In the genomic region with DNA sequence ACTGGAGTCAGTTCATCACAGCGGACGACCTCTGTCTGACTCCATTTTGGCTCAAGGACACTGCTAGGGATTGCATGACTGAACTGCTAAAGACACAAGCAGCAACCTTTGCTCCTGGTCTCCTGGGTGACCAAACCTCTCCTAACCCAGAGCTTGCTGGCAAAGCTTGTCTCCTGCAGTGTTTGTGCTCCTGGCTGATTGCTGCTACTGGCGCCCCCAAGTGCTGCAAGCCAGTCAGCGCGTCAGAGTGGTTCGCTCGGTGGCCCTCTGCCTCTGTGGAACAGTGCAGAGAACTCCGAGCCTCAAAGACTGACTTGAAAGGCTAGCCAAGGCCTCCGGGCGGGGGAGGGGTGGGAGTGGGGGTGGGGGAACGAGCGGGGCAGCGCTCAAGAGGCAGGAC, we compare ENCODE assay signal across 8 mouse cellular contexts. TPM values are rescaled to one million over a fixed set of nuclear protein-coding genes. Genes with fewer than 3 reads are reported as not detected.
A peak's percentile ranks its signal among the peaks of the same experiment; 100 is the strongest.
DNase-seq lines count a peak whose midpoint lies in the region; ATAC-seq and TF ChIP-seq lines count a peak whose summit lies in the region.

No protein-coding gene starts in this region.

- H3K9me3 ChIP-seq in forebrain, embryonic 15.5 days: no peaks in the 10 kb centered on the region
- H3K9me3 ChIP-seq in hindbrain, embryonic 11.5 days (ENCODE audit: control insufficient read depth, low read length): no peaks in the 10 kb centered on the region
- H3K9me3 ChIP-seq in liver, postnatal 0 days (ENCODE audit: low read length): no peaks in the 10 kb centered on the region
- H3K9me3 ChIP-seq in neural tube, embryonic 14.5 days (ENCODE audit: control insufficient read depth, low read length): no peaks in the 10 kb centered on the region

- H3K79me3 ChIP-seq in C2C12 (ENCODE audit: low read depth): no peaks in the 10 kb centered on the region

- H3K9ac ChIP-seq in forebrain, embryonic 15.5 days (replicated peaks): peak overlapping the region; percentile 16; the same call in 1 of the 2 replicates
- no peak overlapping the region for H3K9ac ChIP-seq in hindbrain, embryonic 11.5 days (ENCODE audit: low read depth, low read length)
- H3K9ac ChIP-seq in liver, postnatal 0 days (replicated peaks): no peak overlapping the region
- no peak overlapping the region for H3K9ac ChIP-seq in neural tube, embryonic 14.5 days (replicated peaks; ENCODE audit: low read depth, low read length)

- no peak overlapping the region for H3K27ac ChIP-seq in forebrain, embryonic 15.5 days (replicated peaks)
- no peak overlapping the region for H3K27ac ChIP-seq in hindbrain, embryonic 11.5 days (ENCODE audit: low read depth, low read length)
- no peak overlapping the region for H3K27ac ChIP-seq in liver, postnatal 0 days (ENCODE audit: low read depth)
- H3K27ac ChIP-seq in neural tube, embryonic 14.5 days (ENCODE audit: low read depth, low read length): no peak overlapping the region

- peaks cover 11% of the 10 kb centered on the region for H3K27me3 ChIP-seq in C2C12 (ENCODE audit: control insufficient read depth, insufficient read depth, insufficient read length)
- H3K27me3 ChIP-seq in forebrain, embryonic 15.5 days: peaks cover 20% of the 10 kb centered on the region
- peaks cover 20% of the 10 kb centered on the region for H3K27me3 ChIP-seq in hindbrain, embryonic 11.5 days (ENCODE audit: control insufficient read depth, insufficient read depth, low read length)
- peaks cover 31% of the 10 kb centered on the region for H3K27me3 ChIP-seq in liver, postnatal 0 days (ENCODE audit: insufficient read depth, low read length)
- H3K27me3 ChIP-seq in neural tube, embryonic 14.5 days (ENCODE audit: control insufficient read depth, insufficient read depth, low read length): peaks cover 15% of the 10 kb centered on the region

- no peaks in the 10 kb centered on the region for H3K79me2 ChIP-seq in C2C12 (ENCODE audit: control insufficient read depth, insufficient read depth)

- H3K36me3 ChIP-seq in C2C12 (ENCODE audit: control insufficient read depth, insufficient read depth): no peaks in the 10 kb centered on the region
- no peaks in the 10 kb centered on the region for H3K36me3 ChIP-seq in forebrain, embryonic 15.5 days
- H3K36me3 ChIP-seq in hindbrain, embryonic 11.5 days (ENCODE audit: control insufficient read depth, insufficient read depth, low read length): no peaks in the 10 kb centered on the region
- H3K36me3 ChIP-seq in liver, postnatal 0 days (replicated peaks; ENCODE audit: insufficient read depth, low read length): no peaks in the 10 kb centered on the region
- H3K36me3 ChIP-seq in neural tube, embryonic 14.5 days (ENCODE audit: control insufficient read depth, insufficient read depth, low read length): no peaks in the 10 kb centered on the region

- no peak overlapping the region for H3K4me3 ChIP-seq in C2C12 (ENCODE audit: insufficient read depth, poor library complexity, severe bottlenecking)
- H3K4me3 ChIP-seq in forebrain, embryonic 15.5 days: peak overlapping the region; percentile 46
- peak overlapping the region; percentile 35 for H3K4me3 ChIP-seq in hindbrain, embryonic 11.5 days (ENCODE audit: low read depth, low read length)
- 0 out of 2 replicates have a peak overlapping the region, but pooled peaks have one; percentile 8 for H3K4me3 ChIP-seq in liver, postnatal 0 days (ENCODE audit: low read depth, low read length)
- H3K4me3 ChIP-seq in neural tube, embryonic 14.5 days (ENCODE audit: low read depth, low read length): no peak overlapping the region

- ATAC-seq in forebrain, embryonic 15.5 days (replicated peaks): peak; percentile 77
- peak; percentile 73 for ATAC-seq in hindbrain, embryonic 11.5 days (ENCODE audit: low FRiP score)
- peak; percentile 87 for ATAC-seq in liver, postnatal 0 days
- peak; percentile 75; the same call in 1 of the 2 replicates for ATAC-seq in neural tube, embryonic 14.5 days (ENCODE audit: low read depth)

- WGBS in forebrain, embryonic 15.5 days: 4% methylated on average over 13 of the region's 13 CpGs
- WGBS in hindbrain, embryonic 11.5 days: 4% methylated on average over 13 of the region's 13 CpGs
- 4% methylated on average over 13 of the region's 13 CpGs for WGBS in liver, postnatal 0 days (ENCODE audit: insufficient replicate concordance)
- WGBS in neural tube, embryonic 14.5 days: 3% methylated on average over 13 of the region's 13 CpGs

- peak overlapping the region; percentile 96 for H3K4me2 ChIP-seq in forebrain, embryonic 15.5 days (replicated peaks)
- H3K4me2 ChIP-seq in hindbrain, embryonic 11.5 days (replicated peaks; ENCODE audit: low read depth, low read length): peak overlapping the region; percentile 86
- H3K4me2 ChIP-seq in liver, postnatal 0 days (ENCODE audit: low read depth, low read length): peak overlapping the region; percentile 57
- H3K4me2 ChIP-seq in neural tube, embryonic 14.5 days (ENCODE audit: low read depth, low read length): peak overlapping the region; percentile 92

- TF ChIP-seq CTCF in C2C12 (IDR thresholded peaks at IDR 0.05; ENCODE audit: control insufficient read depth, insufficient read depth, insufficient read length): peak; percentile 55
- peak; percentile 63 for TF ChIP-seq CTCF in liver, postnatal 0 days (IDR thresholded peaks at IDR 0.05; ENCODE audit: low read depth)

- TF ChIP-seq EP300 in liver, postnatal 0 days (IDR thresholded peaks at IDR 0.05; ENCODE audit: low read depth): no peak

- H3K4me1 ChIP-seq in forebrain, embryonic 15.5 days: peaks cover 37% of the 10 kb centered on the region
- peaks cover 7% of the 10 kb centered on the region for H3K4me1 ChIP-seq in hindbrain, embryonic 11.5 days (replicated peaks; ENCODE audit: control insufficient read depth, insufficient read depth, low read length)
- H3K4me1 ChIP-seq in liver, postnatal 0 days (ENCODE audit: insufficient read depth): peaks cover 7% of the 10 kb centered on the region; the same call in 1 of the 2 replicates
- peaks cover 9% of the 10 kb centered on the region; the same call in 1 of the 2 replicates for H3K4me1 ChIP-seq in neural tube, embryonic 14.5 days (ENCODE audit: control insufficient read depth, insufficient read depth, low read length)

- peak; percentile 16 to 45 for DNase-seq in adrenal gland, postnatal 4 days (ENCODE audit: low spot score in 2 of 2)
- peak; percentile 75 for DNase-seq in hindbrain, embryonic 11.5 days (ENCODE audit: low spot score)
- DNase-seq in layer of hippocampus, adult 9-10 months (ENCODE audit: low spot score): peak; percentile 20
- peak; percentile 62 for DNase-seq in liver, postnatal 0 days
- no peak for DNase-seq in urinary bladder, postnatal 25 days (ENCODE audit: low spot score)

- no peak overlapping the region for H3ac ChIP-seq in C2C12 (ENCODE audit: control insufficient read depth, insufficient read length, low read depth)

TF ChIP-seq in C2C12, 6 proteins besides CTCF, POLR2A, EP300 and RAD21:
- TF ChIP-seq MYOD1 (IDR thresholded peaks at IDR 0.05; ENCODE audit: control insufficient read depth, insufficient read length, low read depth): no peak
- TF ChIP-seq FOSL1 (IDR thresholded peaks at IDR 0.05; ENCODE audit: insufficient read depth, low read length, poor library complexity, severe bottlenecking): no peak
- TF ChIP-seq USF1 (IDR thresholded peaks at IDR 0.05; ENCODE audit: low read depth): no peak
- TF ChIP-seq CEBPB (IDR thresholded peaks at IDR 0.05; ENCODE audit: low read depth): no peak
- no peak for TF ChIP-seq MAX (IDR thresholded peaks at IDR 0.05)
- TF ChIP-seq MYOG (IDR thresholded peaks at IDR 0.05; ENCODE audit: control insufficient read depth, extremely low read depth, insufficient read length): no peak
TF ChIP-seq in C2C12: peak in this region for 0.

RNA-seq across cellular contexts. Expression of gene Dkk2, which starts 1.1 kb away (rescaled TPM):
- 0.05 TPM for polyA plus RNA-seq in C2C12 (2012; fragmentation: generic; extraction: Trizol)
- total RNA-seq in adrenal gland, postnatal 4 days (2021): 10 to 100 TPM; 12.3 to 14.5 TPM
- 1.3 and 1.8 TPM in 2 replicates for polyA plus RNA-seq in forebrain, embryonic 15.5 days (2015; fragmentation: Nextera tagmentation; extraction: Ambion mirVana)
- 13.0 and 13.5 TPM in 2 replicates for polyA plus RNA-seq in hindbrain, embryonic 11.5 days (2014; fragmentation: Nextera tagmentation; extraction: Ambion mirVana)
- 0.02 and 0.06 TPM in 2 replicates for polyA plus RNA-seq in liver, postnatal 0 days (2015; fragmentation: Nextera tagmentation; extraction: Ambion mirVana)
- 0.48 and 1.9 TPM in 2 replicates for polyA plus RNA-seq in neural tube, embryonic 14.5 days (2014; fragmentation: Nextera tagmentation; extraction: Ambion mirVana)

Comparison
In these comparisons a context has a peak if more than half of its experiments do, and no peak if none do; other contexts are left out.
1. H3K4me3 ChIP-seq: peak in forebrain, embryonic 15.5 days (single experiment), hindbrain, embryonic 11.5 days (single experiment) and liver, postnatal 0 days (single experiment); none in C2C12 (single experiment) and neural tube, embryonic 14.5 days (single experiment).
2. Peak in every context shown above with its lines, with median percentiles within 50 percentile points of each other: ATAC-seq and H3K4me2 ChIP-seq.